Mouse (Mus musculus) liver, embryonic 16.5 days (tissue): Measurements from ENCODE around the gene Gm13693. TPM values are rescaled to one million over a fixed set of nuclear protein-coding genes. Genes with fewer than 3 reads are reported as not detected.
A peak's percentile ranks its signal among the peaks of the same experiment; 100 is the strongest.
"Not testable (repeated sequence)": the region's sequence is repeated elsewhere in the genome, so short reads cannot be mapped to it uniquely, and the experiment has no call there.

Experiments
- ATAC-seq: fragments of 200-750 bp; cut with Nextera tagmentation; 2 replicates; pipeline ENCODE4 v1.8.0; 2017; ENCODE audit warnings: low read depth, mild to moderate bottlenecking, moderate number of reproducible peaks, moderate library complexity
- H3K27ac ChIP-seq: fragments of 300-500 bp; sonication (generic); 2 replicates; pipeline ENCODE4 v1.5.1; 2014; ENCODE audit warnings: mild to moderate bottlenecking, low read length
- H3K27me3 ChIP-seq: fragments of 300-500 bp; sonication (generic); 2 replicates; pipeline ENCODE4 v1.6.1; 2014; ENCODE audit warnings: low read depth, low read length, mixed read lengths; ENCODE audit not compliant: control insufficient read depth, insufficient read depth
- H3K36me3 ChIP-seq: fragments of 300-500 bp; sonication (generic); 2 replicates; pipeline ENCODE4 v1.6.1; 2014; ENCODE audit warnings: mild to moderate bottlenecking; ENCODE audit not compliant: control insufficient read depth, insufficient read depth
- H3K4me1 ChIP-seq: fragments of 300-500 bp; sonication (generic); 2 replicates; pipeline ENCODE4 v1.6.1; 2014; ENCODE audit warnings: low read depth, low read length, mixed read lengths; ENCODE audit not compliant: control insufficient read depth
- H3K4me2 ChIP-seq: fragments of 300-500 bp; sonication (generic); 2 replicates; pipeline ENCODE4 v1.6.1; 2014; ENCODE audit warnings: low read depth, low read length, mixed read lengths
- H3K4me3 ChIP-seq: fragments of 300-500 bp; sonication (generic); 2 replicates; pipeline ENCODE4 v1.5.1; 2014; ENCODE audit warnings: low read depth, mild to moderate bottlenecking, low read length
- H3K9ac ChIP-seq: fragments of 300-500 bp; sonication (generic); 2 replicates; pipeline ENCODE4 v1.6.1; 2014; ENCODE audit warnings: low read depth, low read length
- H3K9me3 ChIP-seq: fragments of 300-500 bp; sonication (generic); replicated peaks from 2 replicates; pipeline ENCODE4 v1.6.1; 2016; ENCODE audit warnings: low read length; ENCODE audit not compliant: control insufficient read depth
- WGBS: fragments of 180-500 bp; shearing (Covaris S2); extraction: QIAGEN DNeasy Blood & Tissue Kit; methylation state at CpG from one replicate; pipeline ENCODE4 v1.1.7; 2014; ENCODE audit not compliant: insufficient replicate concordance; 5-methylcytosine and 5-hydroxymethylcytosine counted together
- polyA plus RNA-seq: library from polyadenylated mRNA; unstranded; fragments of >200 nt; fragmentation: Nextera tagmentation; extraction: Ambion mirVana; gene quantifications from 2 replicates; pipeline ENCODE4 v1.2.1, GENCODE M21; 2015

Gm13693 gene
- not detected in 2 replicates for polyA plus RNA-seq

DNA sequence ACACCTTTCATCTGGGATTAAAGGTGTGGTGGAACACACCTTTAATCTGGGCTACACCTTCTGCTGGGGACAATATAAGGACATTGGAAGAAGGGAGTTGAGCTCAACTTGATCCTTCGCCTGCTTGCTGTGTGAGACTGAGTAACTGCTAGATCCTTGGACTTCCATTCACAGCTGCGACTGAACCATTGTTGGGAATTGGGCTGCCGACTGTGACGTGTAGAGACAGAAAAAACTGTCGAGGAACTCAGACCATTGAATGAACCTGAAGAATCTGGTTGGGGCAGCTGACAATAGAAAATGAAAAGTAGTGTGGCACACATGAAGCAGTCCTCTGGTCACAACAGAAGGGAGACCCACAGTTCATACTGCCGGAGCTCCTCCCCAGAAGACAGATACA is at the start of gene Gm13693:
TSS of gene Gm13693 (plus strand) at position 301 of the 400 bp plus-strand sequence.
- H3K9ac ChIP-seq, H3K9me3 ChIP-seq: not testable (repeated sequence)
- WGBS, result no CpG with 5 or more reads among the region's 6 CpGs

DNA sequence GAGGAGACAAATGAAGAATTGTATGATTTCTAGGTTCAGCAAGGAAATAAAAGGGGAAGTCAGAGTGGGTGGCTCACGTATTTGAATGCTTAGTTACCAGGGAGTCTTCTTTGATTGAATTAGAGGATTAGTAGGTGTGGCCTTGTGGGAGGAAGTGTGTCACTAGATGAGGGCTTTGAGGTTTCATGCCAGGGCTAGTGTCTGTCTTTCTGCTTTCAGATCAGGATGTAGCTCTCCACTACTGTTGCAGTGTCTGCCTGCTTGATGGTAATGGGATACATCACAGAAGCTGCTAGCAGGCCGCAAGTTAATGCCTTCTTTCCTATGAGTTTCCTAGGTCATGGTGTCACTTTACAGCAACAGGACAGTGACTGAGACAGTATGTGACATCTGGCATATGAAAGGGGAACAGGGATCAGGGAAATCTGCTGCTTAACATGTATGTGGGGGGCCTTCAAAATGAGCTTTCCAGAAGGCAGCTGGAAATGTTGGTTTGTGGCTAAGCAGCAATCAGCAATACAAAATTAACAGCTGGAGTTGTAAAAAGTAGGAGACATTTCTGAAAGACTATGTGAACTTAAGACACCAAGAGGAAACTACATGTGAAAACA is 31.7 kb upstream of the Gm13693 start:
- no peak for ATAC-seq
- Histone ChIP-seq H3K9me3 (no peaks in the 10 kb centered on the region), H3K4me1 (no peaks in the 10 kb centered on the region), H3K27ac (no peak overlapping the region), H3K4me3 (no peak overlapping the region), H3K27me3 (no peaks in the 10 kb centered on the region), H3K9ac (no peak overlapping the region), H3K4me2 (no peak overlapping the region), H3K36me3 (no peaks in the 10 kb centered on the region)
- 10% methylated on average over 2 of the region's 2 CpGs for WGBS

More for the DNA sequence above, at the start of gene Gm13693:
- not testable (repeated sequence) for ATAC-seq, H3K4me2 ChIP-seq, H3K27me3 ChIP-seq, H3K4me3 ChIP-seq, H3K4me1 ChIP-seq, H3K27ac ChIP-seq, H3K36me3 ChIP-seq

DNA sequence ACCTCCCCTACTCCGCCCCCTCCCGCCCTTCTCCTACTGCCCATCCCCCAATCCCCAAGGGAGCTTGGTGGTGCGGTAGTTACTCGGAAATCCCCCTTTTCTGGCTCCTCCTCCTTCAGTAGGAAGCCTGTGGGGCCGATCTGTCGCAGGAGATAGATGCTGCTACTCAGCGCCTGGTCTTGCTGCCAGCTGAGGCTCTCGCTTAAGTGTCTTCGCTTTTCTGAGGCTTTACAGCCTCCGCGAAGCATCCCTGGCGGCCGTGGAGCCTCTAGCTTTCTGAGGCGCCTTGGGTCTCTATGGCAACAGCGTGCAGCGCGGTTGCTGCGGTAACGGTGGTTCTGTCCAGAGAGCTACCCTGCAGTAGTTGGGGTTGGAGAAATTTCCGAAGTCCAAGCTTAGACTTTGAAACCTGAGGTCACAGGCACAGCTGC is 20.4 kb upstream of the Gm13693 start, which contains the start of gene Zswim2:
TSS of gene Zswim2 (minus strand) at position 298 of the 431 bp plus-strand sequence.
- H3K4me2 ChIP-seq, result 0 out of 2 replicates have a peak within 1 kb of the TSS, but pooled peaks have one; percentile 30

GRCm38 (mm10) chr2:83941378-83941777 is 19.9 kb upstream of the Gm13693 start:
- WGBS, result 17% methylated on average over 3 of the region's 3 CpGs

More for the DNA sequence above, 20.4 kb upstream of the Gm13693 start, which contains the start of gene Zswim2:
- Histone ChIP-seq H3K4me1 (no peaks in the 10 kb centered on the region), H3K9ac (no peak within 1 kb of the TSS), H3K27ac (no peak within 1 kb of the TSS), H3K4me3 (no peak within 1 kb of the TSS), H3K9me3 (no peaks in the 10 kb centered on the region), H3K36me3 (no peaks in the 10 kb centered on the region), H3K27me3 (no peaks in the 10 kb centered on the region)
- 1% methylated on average over 20 of the region's 20 CpGs for WGBS
- ATAC-seq, result no peak

DNA sequence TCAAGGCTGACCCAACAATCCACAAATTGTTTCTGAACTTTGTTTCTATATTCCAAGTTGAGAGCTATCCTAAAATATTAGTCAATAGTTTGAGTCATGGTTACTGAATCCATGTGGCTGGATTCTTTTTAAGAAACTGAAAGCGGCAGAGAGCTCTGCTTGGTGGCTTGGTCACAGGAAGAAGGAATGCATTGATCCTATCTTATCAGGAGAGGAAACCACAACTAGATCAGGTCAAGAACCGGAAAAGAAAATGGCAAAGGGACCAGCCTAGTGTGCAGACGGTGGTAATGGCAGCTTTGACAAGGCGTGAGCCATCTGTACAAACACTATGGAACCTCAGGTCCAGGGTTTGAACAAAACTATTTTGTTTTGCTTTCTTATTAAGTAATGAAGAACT is 19.5 kb upstream of the Gm13693 start:
- H3K4me3 ChIP-seq, result no peak overlapping the region
- no peak overlapping the region for H3K27ac ChIP-seq
- no peak for ATAC-seq
- H3K27me3 ChIP-seq, result no peaks in the 10 kb centered on the region
- no peak overlapping the region for H3K4me2 ChIP-seq
- H3K9ac ChIP-seq, result no peak overlapping the region
- H3K36me3 ChIP-seq, result no peaks in the 10 kb centered on the region
- no peaks in the 10 kb centered on the region for H3K9me3 ChIP-seq
- 14% methylated on average over 4 of the region's 4 CpGs for WGBS
- no peaks in the 10 kb centered on the region for H3K4me1 ChIP-seq

More at GRCm38 (mm10) chr2:83941378-83941777, 19.9 kb upstream of the Gm13693 start:
- Histone ChIP-seq H3K4me1 (no peaks in the 10 kb centered on the region), H3K27ac (no peak overlapping the region), H3K9ac (no peak overlapping the region), H3K36me3 (no peaks in the 10 kb centered on the region), H3K4me3 (no peak overlapping the region), H3K9me3 (no peaks in the 10 kb centered on the region), H3K27me3 (no peaks in the 10 kb centered on the region), H3K4me2 (no peak overlapping the region)
- no peak for ATAC-seq

- H3K4me1 ChIP-seq, H3K9ac ChIP-seq, H3K9me3 ChIP-seq, H3K27me3 ChIP-seq, H3K36me3 ChIP-seq, H3K4me2 ChIP-seq, ATAC-seq, H3K4me3 ChIP-seq, H3K27ac ChIP-seq: not testable (repeated sequence)
- no CpG with 5 or more reads among the region's 6 CpGs for WGBS
Observed at GRCm38 (mm10) chr2:83955393-83955792, 5.9 kb upstream of the Gm13693 start, which contains the start of gene Gm13698. Gm13698 (plus strand) TSS chr2:83955693.

GRCm38 (mm10) chr2:83967013-83967412 is 5.7 kb downstream of the Gm13693 start, which contains the start of gene Gm13695:
Gm13695 (plus strand) TSS chr2:83967313.
- not testable (repeated sequence) for H3K27ac ChIP-seq, H3K4me3 ChIP-seq, H3K9me3 ChIP-seq, ATAC-seq, H3K27me3 ChIP-seq, H3K36me3 ChIP-seq, H3K4me1 ChIP-seq, H3K9ac ChIP-seq, H3K4me2 ChIP-seq
- no CpG with 5 or more reads among the region's 6 CpGs for WGBS

- WGBS, result no CpG with 5 or more reads among the region's 6 CpGs
- not testable (repeated sequence) for H3K4me2 ChIP-seq, H3K9me3 ChIP-seq, ATAC-seq, H3K4me3 ChIP-seq, H3K27me3 ChIP-seq, H3K27ac ChIP-seq, H3K9ac ChIP-seq, H3K36me3 ChIP-seq, H3K4me1 ChIP-seq
Observed at GRCm38 (mm10) chr2:83972823-83973222, 11.5 kb downstream of the Gm13693 start, which contains the start of gene Gm13696. Gm13696 (plus strand) TSS chr2:83973123.

GRCm38 (mm10) chr2:83978633-83979032 is 17.3 kb downstream of the Gm13693 start, which contains the start of gene Gm13694:
Gm13694 (plus strand) TSS chr2:83978933.
- WGBS, result no CpG with 5 or more reads among the region's 6 CpGs
- not testable (repeated sequence) for ATAC-seq, H3K4me1 ChIP-seq, H3K27ac ChIP-seq, H3K9ac ChIP-seq, H3K36me3 ChIP-seq, H3K27me3 ChIP-seq, H3K4me3 ChIP-seq, H3K9me3 ChIP-seq, H3K4me2 ChIP-seq
